ENCODE assay signal across 17 mouse cellular contexts in the genomic region with DNA sequence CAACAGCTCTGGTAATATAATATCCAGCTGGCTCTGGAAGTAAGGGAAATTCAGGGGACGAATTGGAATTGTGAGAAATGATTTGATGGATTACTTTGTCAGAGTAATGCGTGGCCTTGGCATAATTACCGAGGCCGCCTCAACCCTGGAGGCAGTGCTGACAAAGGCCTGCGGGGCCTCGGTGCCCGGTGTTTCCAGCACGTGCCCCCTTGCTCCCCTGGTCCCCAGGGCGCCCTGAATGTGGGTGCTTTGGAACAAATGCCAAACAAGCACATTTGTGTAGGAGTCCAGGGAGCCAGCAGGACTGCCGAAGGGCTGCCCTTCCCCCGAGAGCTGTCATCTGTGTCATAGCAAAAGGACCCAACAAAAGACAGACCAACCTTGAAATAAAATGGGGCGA.
DNase-seq lines count a peak whose midpoint lies in the region; ATAC-seq lines count a peak whose summit lies in the region.
"Had no signal": no experiment of that assay in that cellular context is flagged by ENCODE, and none has a peak within 500 bp of the region (broad histone marks: within the 10 kb centered on the region; RNA-seq: fewer than 3 reads in every experiment).

No protein-coding gene starts in this region.

- peak overlapping the region; percentile 28; the same call in 1 of the 2 replicates for H3K27ac ChIP-seq in midbrain, embryonic 10.5 days (replicated peaks)
- H3K27ac ChIP-seq in midbrain, embryonic 11.5 days (ENCODE audit: low read depth, low read length), result no peak overlapping the region
- H3K27ac ChIP-seq in embryonic facial prominence, embryonic 12.5 days, result peak overlapping the region; percentile 88
- H3K27ac ChIP-seq in limb, embryonic 12.5 days, result peak overlapping the region; percentile 96
- H3K27ac ChIP-seq in kidney, embryonic 14.5 days (ENCODE audit: low read depth, low read length), result no peak overlapping the region
- H3K27ac ChIP-seq: liver, embryonic 15.5 days; neural tube, embryonic 15.5 days had no signal

- H3K9ac ChIP-seq in midbrain, embryonic 11.5 days (ENCODE audit: low read length), result no peak overlapping the region
- no peak overlapping the region for H3K9ac ChIP-seq in embryonic facial prominence, embryonic 12.5 days
- 0 out of 2 replicates have a peak overlapping the region, but pooled peaks have one; percentile 18 for H3K9ac ChIP-seq in limb, embryonic 12.5 days (replicated peaks)
- no peak overlapping the region for H3K9ac ChIP-seq in kidney, embryonic 14.5 days (ENCODE audit: low read depth, low read length)
- H3K9ac ChIP-seq: liver, embryonic 15.5 days; neural tube, embryonic 15.5 days had no signal

- H3K4me1 ChIP-seq in midbrain, embryonic 10.5 days, result peaks cover 42% of the 10 kb centered on the region
- no peaks in the 10 kb centered on the region; the same call in 1 of the 2 replicates for H3K4me1 ChIP-seq in midbrain, embryonic 11.5 days (ENCODE audit: control insufficient read depth, insufficient read depth, low read length)
- peaks cover 62% of the 10 kb centered on the region for H3K4me1 ChIP-seq in embryonic facial prominence, embryonic 12.5 days
- peaks cover 75% of the 10 kb centered on the region for H3K4me1 ChIP-seq in limb, embryonic 12.5 days (replicated peaks)
- H3K4me1 ChIP-seq in kidney, embryonic 14.5 days (ENCODE audit: control insufficient read depth, insufficient read depth, low read length), result peaks cover 29% of the 10 kb centered on the region

- 0 out of 2 replicates have a peak, but pooled peaks cover 8% of the 10 kb centered on the region for H3K27me3 ChIP-seq in midbrain, embryonic 10.5 days (ENCODE audit: low read depth, poor library complexity, severe bottlenecking)
- no peaks in the 10 kb centered on the region for H3K27me3 ChIP-seq in midbrain, embryonic 11.5 days (ENCODE audit: control insufficient read depth, insufficient read depth, low read length)
- no peaks in the 10 kb centered on the region for H3K27me3 ChIP-seq in embryonic facial prominence, embryonic 12.5 days
- peaks cover 9% of the 10 kb centered on the region; the same call in 1 of the 2 replicates for H3K27me3 ChIP-seq in limb, embryonic 12.5 days
- H3K27me3 ChIP-seq in kidney, embryonic 14.5 days (ENCODE audit: control insufficient read depth, insufficient read depth, low read length), result no peaks in the 10 kb centered on the region
- H3K27me3 ChIP-seq: liver, embryonic 15.5 days; Patski had no signal

- no peak for ATAC-seq in midbrain, embryonic 11.5 days (ENCODE audit: low FRiP score)
- no peak for ATAC-seq in embryonic facial prominence, embryonic 12.5 days (ENCODE audit: insufficient number of reproducible peaks, insufficient read depth, low FRiP score, low TSS enrichment)
- no peak for ATAC-seq in limb, embryonic 12.5 days (ENCODE audit: insufficient number of reproducible peaks, insufficient read depth, low FRiP score, low TSS enrichment, low read depth)
- ATAC-seq in megakaryocyte, adult 5-6 weeks (ENCODE audit: poor library complexity, severe bottlenecking), result no peak
- no peak for ATAC-seq in kidney, embryonic 14.5 days (ENCODE audit: low FRiP score, low TSS enrichment)
- ATAC-seq: Patski had no signal

- H3K4me3 ChIP-seq in midbrain, embryonic 10.5 days, result no peak overlapping the region
- no peak overlapping the region for H3K4me3 ChIP-seq in midbrain, embryonic 11.5 days (ENCODE audit: low read depth, low read length)
- H3K4me3 ChIP-seq in embryonic facial prominence, embryonic 12.5 days, result no peak overlapping the region
- H3K4me3 ChIP-seq in limb, embryonic 12.5 days (replicated peaks), result no peak overlapping the region
- no peak overlapping the region for H3K4me3 ChIP-seq in kidney, embryonic 14.5 days (ENCODE audit: low read length)
- H3K4me3 ChIP-seq: liver, embryonic 15.5 days; neural tube, embryonic 15.5 days had no signal

- H3K9me3 ChIP-seq in midbrain, embryonic 10.5 days (replicated peaks), result no peaks in the 10 kb centered on the region
- no peaks in the 10 kb centered on the region for H3K9me3 ChIP-seq in midbrain, embryonic 11.5 days (ENCODE audit: control insufficient read depth, low read length)
- H3K9me3 ChIP-seq in embryonic facial prominence, embryonic 12.5 days, result no peaks in the 10 kb centered on the region
- H3K9me3 ChIP-seq in limb, embryonic 12.5 days, result no peaks in the 10 kb centered on the region
- H3K9me3 ChIP-seq in kidney, embryonic 14.5 days (ENCODE audit: control insufficient read depth, low read length), result no peaks in the 10 kb centered on the region
- H3K9me3 ChIP-seq: liver, embryonic 15.5 days; neural tube, embryonic 15.5 days had no signal

- no peak overlapping the region for H3K4me2 ChIP-seq in midbrain, embryonic 11.5 days
- no peak overlapping the region for H3K4me2 ChIP-seq in embryonic facial prominence, embryonic 12.5 days (replicated peaks)
- H3K4me2 ChIP-seq in limb, embryonic 12.5 days, result no peak overlapping the region
- H3K4me2 ChIP-seq in kidney, embryonic 14.5 days (replicated peaks; ENCODE audit: low read depth, low read length), result no peak overlapping the region
- H3K4me2 ChIP-seq: liver, embryonic 15.5 days; neural tube, embryonic 15.5 days had no signal

- no peak for DNase-seq in midbrain, embryonic 10.5 days (ENCODE audit: low spot score)
- DNase-seq in midbrain, embryonic 11.5 days (ENCODE audit: low spot score, missing footprints), result no peak
- peak; percentile 73 for DNase-seq in adrenal gland, postnatal 10 days
- no peak for DNase-seq in frontal cortex, adult 2 months (ENCODE audit: extremely low spot score in 1 of 2, low spot score in 1 of 2)
- DNase-seq: heart, adult 11 months; heart, postnatal 10 days; kidney, adult 11 months; lung, postnatal 14 days; retina, postnatal 1 day; thymus, postnatal 4 days had no signal

- 82% methylated on average over 12 of the region's 12 CpGs for WGBS in midbrain, embryonic 10.5 days
- 72% methylated on average over 12 of the region's 12 CpGs for WGBS in midbrain, embryonic 11.5 days
- WGBS in embryonic facial prominence, embryonic 12.5 days, result 46% methylated on average over 12 of the region's 12 CpGs
- WGBS in limb, embryonic 12.5 days, result 43% methylated on average over 12 of the region's 12 CpGs
- 38% methylated on average over 12 of the region's 12 CpGs for WGBS in kidney, embryonic 14.5 days

- no peaks in the 10 kb centered on the region for H3K36me3 ChIP-seq in midbrain, embryonic 10.5 days
- H3K36me3 ChIP-seq in midbrain, embryonic 11.5 days (ENCODE audit: control insufficient read depth, insufficient read depth, low read length), result no peaks in the 10 kb centered on the region
- no peaks in the 10 kb centered on the region for H3K36me3 ChIP-seq in embryonic facial prominence, embryonic 12.5 days
- no peaks in the 10 kb centered on the region for H3K36me3 ChIP-seq in limb, embryonic 12.5 days
- no peaks in the 10 kb centered on the region for H3K36me3 ChIP-seq in kidney, embryonic 14.5 days (ENCODE audit: control insufficient read depth, insufficient read depth, low read length)
- H3K36me3 ChIP-seq: liver, embryonic 15.5 days; neural tube, embryonic 15.5 days had no signal

Comparison
In these comparisons a context has a peak if more than half of its experiments do, and no peak if none do; other contexts are left out.
1. H3K27ac ChIP-seq: peak in midbrain, embryonic 10.5 days (single experiment), embryonic facial prominence, embryonic 12.5 days (single experiment) and limb, embryonic 12.5 days (single experiment); none in midbrain, embryonic 11.5 days (single experiment) and kidney, embryonic 14.5 days (single experiment).